Mouse (Mus musculus) hindbrain, embryonic 13.5 days (tissue): Measurements from ENCODE around the gene Grik1. TPM values are rescaled to one million over a fixed set of nuclear protein-coding genes. Genes with fewer than 3 reads are reported as not detected.

ENCODE experiments used
- ATAC-seq: fragments of 200-750 bp; cut with Nextera tagmentation; 2 replicates; pipeline ENCODE4 v1.8.0; 2017; ENCODE audit warnings: moderate TSS enrichment; ENCODE audit not compliant: low FRiP score
- H3K27ac ChIP-seq: fragments of 300-500 bp; sonication (generic); 2 replicates; pipeline ENCODE4 v1.5.1; 2015; ENCODE audit warnings: inconsistent platforms, mild to moderate bottlenecking, moderate library complexity
- H3K27me3 ChIP-seq: fragments of 300-500 bp; sonication (generic); 2 replicates; pipeline ENCODE4 v1.6.1; 2015; ENCODE audit warnings: mild to moderate bottlenecking, inconsistent platforms
- H3K36me3 ChIP-seq: fragments of 300-500 bp; sonication (generic); 2 replicates; pipeline ENCODE4 v1.6.1; 2015; ENCODE audit warnings: mild to moderate bottlenecking, inconsistent platforms
- H3K4me1 ChIP-seq: fragments of 300-500 bp; sonication (generic); replicated peaks from 2 replicates; pipeline ENCODE4 v1.6.1; 2015; ENCODE audit warnings: inconsistent platforms
- H3K4me2 ChIP-seq: fragments of 300-500 bp; sonication (generic); 2 replicates; pipeline ENCODE4 v1.6.1; 2015; ENCODE audit warnings: inconsistent platforms, mild to moderate bottlenecking, moderate library complexity
- H3K4me3 ChIP-seq: fragments of 300-500 bp; sonication (generic); 2 replicates; pipeline ENCODE4 v1.5.1; 2015; ENCODE audit warnings: mild to moderate bottlenecking, inconsistent platforms
- H3K9ac ChIP-seq: fragments of 300-500 bp; sonication (generic); 2 replicates; pipeline ENCODE4 v1.6.1; 2015; ENCODE audit warnings: mild to moderate bottlenecking, inconsistent platforms
- H3K9me3 ChIP-seq: fragments of 300-500 bp; sonication (generic); 2 replicates; pipeline ENCODE4 v1.6.1; 2016; ENCODE audit warnings: inconsistent platforms
- WGBS: fragments of 180-500 bp; shearing (Covaris S2); methylation state at CpG from one replicate; pipeline ENCODE4 v1.1.7; 2015; 5-methylcytosine and 5-hydroxymethylcytosine counted together
- polyA plus RNA-seq: library from polyadenylated mRNA; unstranded; fragments of >200 nt; fragmentation: Nextera tagmentation; extraction: Ambion mirVana; gene quantifications from 2 replicates; pipeline ENCODE4 v1.2.1, GENCODE M21; 2015

The Grik1 gene
- polyA plus RNA-seq, 1 experiment from 2014 or later = 18.3 TPM

- no peaks in the 10 kb centered on the region for H3K9me3 ChIP-seq
- H3K9ac ChIP-seq = no peak overlapping the region
- 80% methylated on average over 4 of the region's 4 CpGs for WGBS
- H3K36me3 ChIP-seq = no peaks in the 10 kb centered on the region
- no peaks in the 10 kb centered on the region for H3K4me1 ChIP-seq
- no peak overlapping the region for H3K4me3 ChIP-seq
- no peaks in the 10 kb centered on the region for H3K27me3 ChIP-seq
- ATAC-seq = no peak
- H3K27ac ChIP-seq = no peak overlapping the region
- H3K4me2 ChIP-seq = no peak overlapping the region
These were observed 341.9 kb downstream of the Grik1 start for GRCm38 (mm10) chr16:87948122-87948521.

- H3K4me2 ChIP-seq = no peak overlapping the region
- no peak overlapping the region for H3K4me3 ChIP-seq
- no peak overlapping the region for H3K27ac ChIP-seq
- WGBS = 94% methylated on average over 1 of the region's 1 CpGs
- no peaks in the 10 kb centered on the region for H3K9me3 ChIP-seq
- no peak overlapping the region for H3K9ac ChIP-seq
- H3K36me3 ChIP-seq = no peaks in the 10 kb centered on the region
- H3K4me1 ChIP-seq = no peaks in the 10 kb centered on the region
- no peak for ATAC-seq
- no peaks in the 10 kb centered on the region for H3K27me3 ChIP-seq
These were observed 345.7 kb downstream of the Grik1 start for GRCm38 (mm10) chr16:87944318-87944717.

- Histone ChIP-seq H3K4me1 (no peaks in the 10 kb centered on the region), H3K9me3 (no peaks in the 10 kb centered on the region), H3K4me2 (no peak overlapping the region), H3K36me3 (no peaks in the 10 kb centered on the region), H3K4me3 (no peak overlapping the region), H3K27me3 (no peaks in the 10 kb centered on the region), H3K27ac (no peak overlapping the region), H3K9ac (no peak overlapping the region)
- 80% methylated on average over 13 of the region's 13 CpGs for WGBS
- peak; percentile 39; the same call in 1 of the 2 replicates for ATAC-seq
These were observed 347.8 kb downstream of the Grik1 start for GRCm38 (mm10) chr16:87942103-87942865.

GRCm38 (mm10) chr16:87934685-87935084 lies 355.4 kb downstream of the Grik1 start:
- H3K4me3 ChIP-seq = no peak overlapping the region
- no peaks in the 10 kb centered on the region for H3K9me3 ChIP-seq
- H3K27me3 ChIP-seq = no peaks in the 10 kb centered on the region
- ATAC-seq = no peak
- 95% methylated on average over 1 of the region's 1 CpGs for WGBS
- H3K4me1 ChIP-seq = no peaks in the 10 kb centered on the region
- no peak overlapping the region for H3K9ac ChIP-seq
- no peaks in the 10 kb centered on the region for H3K36me3 ChIP-seq
- no peak overlapping the region for H3K27ac ChIP-seq
- H3K4me2 ChIP-seq = no peak overlapping the region

GRCm38 (mm10) chr16:87931358-87931757 lies 358.7 kb downstream of the Grik1 start:
- H3K4me2 ChIP-seq = no peak overlapping the region
- H3K27ac ChIP-seq = no peak overlapping the region
- H3K9ac ChIP-seq = no peak overlapping the region
- ATAC-seq = no peak
- no peaks in the 10 kb centered on the region for H3K9me3 ChIP-seq
- no peaks in the 10 kb centered on the region for H3K4me1 ChIP-seq
- H3K36me3 ChIP-seq = no peaks in the 10 kb centered on the region
- no peak overlapping the region for H3K4me3 ChIP-seq
- H3K27me3 ChIP-seq = no peaks in the 10 kb centered on the region
- WGBS = 89% methylated on average over 2 of the region's 2 CpGs

GRCm38 (mm10) chr16:87930519-87930918 lies 359.5 kb downstream of the Grik1 start:
- Histone ChIP-seq H3K4me1 (no peaks in the 10 kb centered on the region), H3K4me2 (no peak overlapping the region), H3K27me3 (no peaks in the 10 kb centered on the region), H3K9ac (no peak overlapping the region), H3K36me3 (no peaks in the 10 kb centered on the region), H3K27ac (no peak overlapping the region), H3K4me3 (no peak overlapping the region), H3K9me3 (no peaks in the 10 kb centered on the region)
- WGBS = 89% methylated on average over 3 of the region's 3 CpGs
- no peak for ATAC-seq

- Histone ChIP-seq H3K27ac (no peak overlapping the region), H3K4me3 (no peak overlapping the region), H3K36me3 (no peaks in the 10 kb centered on the region), H3K4me1 (no peaks in the 10 kb centered on the region), H3K27me3 (no peaks in the 10 kb centered on the region), H3K9ac (no peak overlapping the region), H3K4me2 (no peak overlapping the region), H3K9me3 (no peaks in the 10 kb centered on the region)
- whole genome bisulfite sequencing = 98% methylated on average over 1 of the region's 1 CpGs
- no peak for ATAC-seq
These were observed 361.4 kb downstream of the Grik1 start for GRCm38 (mm10) chr16:87928671-87929070.

GRCm38 (mm10) chr16:87917897-87918296 lies 372.2 kb downstream of the Grik1 start:
- no peak for ATAC-seq
- no peaks in the 10 kb centered on the region for H3K27me3 ChIP-seq
- no peak overlapping the region for H3K4me2 ChIP-seq
- H3K36me3 ChIP-seq = no peaks in the 10 kb centered on the region
- peaks cover 16% of the 10 kb centered on the region for H3K4me1 ChIP-seq
- no peak overlapping the region for H3K4me3 ChIP-seq
- H3K27ac ChIP-seq = no peak overlapping the region
- no peak overlapping the region for H3K9ac ChIP-seq
- WGBS = 71% methylated on average over 4 of the region's 4 CpGs
- no peaks in the 10 kb centered on the region for H3K9me3 ChIP-seq

GRCm38 (mm10) chr16:87917157-87917546 lies 372.9 kb downstream of the Grik1 start:
- 5% methylated on average over 1 of the region's 1 CpGs for WGBS
- Histone ChIP-seq H3K27ac (peak overlapping the region; percentile 82), H3K4me2 (no peak overlapping the region), H3K4me1 (peaks cover 16% of the 10 kb centered on the region), H3K9me3 (no peaks in the 10 kb centered on the region), H3K27me3 (no peaks in the 10 kb centered on the region), H3K9ac (no peak overlapping the region), H3K36me3 (no peaks in the 10 kb centered on the region), H3K4me3 (no peak overlapping the region)
- peak; percentile 62 for ATAC-seq

- Histone ChIP-seq H3K27me3 (no peaks in the 10 kb centered on the region), H3K27ac (peak overlapping the region; percentile 82), H3K36me3 (no peaks in the 10 kb centered on the region), H3K9me3 (no peaks in the 10 kb centered on the region), H3K4me2 (no peak overlapping the region), H3K4me3 (no peak overlapping the region), H3K9ac (no peak overlapping the region), H3K4me1 (peaks cover 16% of the 10 kb centered on the region)
- 28% methylated on average over 6 of the region's 6 CpGs for WGBS
- peak; percentile 73 for ATAC-seq
These were observed 373.6 kb downstream of the Grik1 start for GRCm38 (mm10) chr16:87916209-87917156.

- no peak for ATAC-seq
- Histone ChIP-seq H3K4me3 (no peak overlapping the region), H3K9me3 (no peaks in the 10 kb centered on the region), H3K9ac (no peak overlapping the region), H3K4me2 (no peak overlapping the region), H3K4me1 (peaks cover 16% of the 10 kb centered on the region), H3K27me3 (no peaks in the 10 kb centered on the region), H3K36me3 (no peaks in the 10 kb centered on the region), H3K27ac (no peak overlapping the region)
- WGBS = 76% methylated on average over 4 of the region's 4 CpGs
These were observed 374.9 kb downstream of the Grik1 start for GRCm38 (mm10) chr16:87915156-87915555.

GRCm38 (mm10) chr16:87913781-87914180 lies 376.3 kb downstream of the Grik1 start:
- no peaks in the 10 kb centered on the region for H3K9me3 ChIP-seq
- H3K27ac ChIP-seq = no peak overlapping the region
- no peaks in the 10 kb centered on the region for H3K36me3 ChIP-seq
- no peak for ATAC-seq
- H3K27me3 ChIP-seq = no peaks in the 10 kb centered on the region
- H3K9ac ChIP-seq = no peak overlapping the region
- H3K4me1 ChIP-seq = peaks cover 16% of the 10 kb centered on the region
- H3K4me2 ChIP-seq = no peak overlapping the region
- no peak overlapping the region for H3K4me3 ChIP-seq
- WGBS = 86% methylated on average over 5 of the region's 5 CpGs
